Mouse (Mus musculus) right cerebral cortex, adult 2 months (tissue): ENCODE measurements around the gene Cnga3.

Source experiments
- DNase-seq, 2 experiments: peaks; one replicate each; pipeline ENCODE4 v3.0.0; 2021 to 2022; ENCODE audit warnings: low spot score in 2 of 2

Cnga3 gene

GRCm38 (mm10) chr1:37286556-37286955 is 72.3 kb downstream of the Cnga3 start:
- DNase-seq, result no peak

- no peak for DNase-seq
These were observed 73.5 kb downstream of the Cnga3 start for GRCm38 (mm10) chr1:37287748-37288147.

GRCm38 (mm10) chr1:37288181-37288935 is 74.1 kb downstream of the Cnga3 start:
- peak; percentile 71 to 77 for DNase-seq

- no peak for DNase-seq
These were observed 74.7 kb downstream of the Cnga3 start for GRCm38 (mm10) chr1:37288941-37289340.

- no peak for DNase-seq
These were observed 82.2 kb downstream of the Cnga3 start for GRCm38 (mm10) chr1:37296414-37296813.

GRCm38 (mm10) chr1:37298904-37299303 is 84.7 kb downstream of the Cnga3 start:
- DNase-seq, result no peak

GRCm38 (mm10) chr1:37299540-37300491 is 85.6 kb downstream of the Cnga3 start, which contains the start of gene Inpp4a:
Gene Inpp4a (plus strand): TSS chr1:37299865.
- peak; percentile 88 to 90 for DNase-seq

GRCm38 (mm10) chr1:37300650-37301049 is 86.4 kb downstream of the Cnga3 start:
- peak in 1 of 2 experiments; percentile 25 for DNase-seq

- DNase-seq, result no peak
These were observed 88.6 kb downstream of the Cnga3 start for GRCm38 (mm10) chr1:37302801-37303200.

GRCm38 (mm10) chr1:37305691-37306287 is 91.6 kb downstream of the Cnga3 start:
- DNase-seq, result no peak

- no peak for DNase-seq
These were observed 93.4 kb downstream of the Cnga3 start for GRCm38 (mm10) chr1:37307586-37307985.

- DNase-seq, result no peak
These were observed 93.9 kb downstream of the Cnga3 start for GRCm38 (mm10) chr1:37308021-37308742.

- no peak for DNase-seq
These were observed 94.5 kb downstream of the Cnga3 start for GRCm38 (mm10) chr1:37308743-37309100.

GRCm38 (mm10) chr1:37309939-37310515 is 95.8 kb downstream of the Cnga3 start:
- DNase-seq, result no peak
